Mouse (Mus musculus) cerebellum, adult 9-10 months (tissue): ENCODE data around the gene Foxd2.

Experiments used
- DNase-seq: peaks from one replicate; pipeline ENCODE4 v3.0.0; 2022

Gene Foxd2

DNA sequence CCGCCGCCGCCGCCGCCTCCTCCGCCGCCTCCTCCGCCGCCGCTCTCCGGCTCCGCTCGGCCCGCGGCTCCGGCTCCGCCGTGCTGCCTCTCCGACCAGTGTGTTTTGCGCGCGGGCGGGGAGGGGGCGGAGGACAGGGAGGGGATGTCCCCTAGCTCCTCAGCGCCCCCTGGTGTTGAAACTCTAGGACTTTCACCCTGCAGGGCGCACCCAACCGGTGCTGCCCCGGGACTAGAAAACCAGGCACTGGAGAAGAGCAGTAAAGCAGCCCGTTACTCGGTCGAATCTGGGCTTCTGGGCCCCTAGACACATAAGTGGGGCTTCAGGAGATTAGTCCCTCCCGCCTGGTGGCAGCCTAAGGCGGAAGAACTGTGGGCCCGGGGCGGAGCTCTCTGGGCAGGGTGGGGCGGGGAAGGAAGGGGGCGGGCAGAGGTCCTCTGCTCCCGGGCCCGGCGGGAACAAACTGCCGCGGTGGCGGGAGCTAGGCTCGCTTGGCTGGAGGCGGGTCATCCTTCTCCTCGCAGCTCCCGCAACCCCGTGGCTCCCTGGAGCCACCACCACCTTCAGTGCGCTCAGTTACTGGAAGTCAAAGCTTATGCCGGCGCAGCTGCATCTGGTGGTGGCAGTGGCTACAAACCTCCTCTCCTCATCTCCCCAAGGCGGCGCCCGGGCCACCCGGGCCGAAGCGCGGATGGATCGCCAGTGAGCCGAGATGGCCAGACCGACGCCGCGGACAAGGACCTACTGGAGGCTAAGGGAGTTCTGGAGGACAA is at the start of gene Foxd2:
Gene Foxd2, minus strand, starts transcription at position 45 of the 773 bp plus-strand sequence.
- DNase-seq = peak; percentile 19

DNA sequence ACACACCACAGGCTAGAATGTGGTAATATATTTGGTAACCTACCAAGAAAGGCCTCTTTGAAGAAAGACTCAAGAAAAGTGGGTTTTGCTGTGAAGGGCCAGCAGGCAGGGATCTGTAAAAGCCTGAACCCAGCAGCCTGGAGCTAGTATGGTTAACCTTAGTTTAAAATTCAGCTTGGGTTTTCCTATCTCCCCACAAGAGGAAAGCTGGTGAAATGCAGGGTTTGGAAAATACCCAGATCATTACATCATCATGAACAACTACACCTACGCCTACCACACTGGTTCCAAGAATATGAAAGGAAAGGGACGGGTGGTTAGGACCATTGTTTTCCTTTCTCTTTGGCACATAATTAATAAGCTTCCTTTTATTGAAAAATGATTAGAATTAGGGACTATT is 49.6 kb upstream of the Foxd2 start:
- DNase-seq = no peak

DNA sequence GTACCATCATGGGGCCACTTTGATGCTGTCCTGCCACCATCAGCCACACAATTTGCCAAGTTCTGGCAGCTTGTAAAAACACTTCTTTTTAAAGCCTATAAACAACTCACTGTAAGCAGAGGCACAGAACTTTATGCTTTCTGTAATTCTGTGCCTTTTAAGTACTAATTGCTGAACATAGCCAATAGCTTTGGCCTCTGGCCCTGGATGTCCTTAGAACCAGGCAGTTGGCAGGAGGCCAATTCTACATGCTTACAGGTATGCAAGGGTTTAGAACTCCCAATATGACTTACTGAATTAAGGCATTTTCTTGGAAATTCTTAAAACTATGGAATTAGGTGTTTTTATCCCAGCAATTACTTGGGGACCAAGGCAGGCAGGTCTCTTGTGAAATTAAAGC is 48.7 kb upstream of the Foxd2 start:
- DNase-seq = peak; percentile 10

DNA sequence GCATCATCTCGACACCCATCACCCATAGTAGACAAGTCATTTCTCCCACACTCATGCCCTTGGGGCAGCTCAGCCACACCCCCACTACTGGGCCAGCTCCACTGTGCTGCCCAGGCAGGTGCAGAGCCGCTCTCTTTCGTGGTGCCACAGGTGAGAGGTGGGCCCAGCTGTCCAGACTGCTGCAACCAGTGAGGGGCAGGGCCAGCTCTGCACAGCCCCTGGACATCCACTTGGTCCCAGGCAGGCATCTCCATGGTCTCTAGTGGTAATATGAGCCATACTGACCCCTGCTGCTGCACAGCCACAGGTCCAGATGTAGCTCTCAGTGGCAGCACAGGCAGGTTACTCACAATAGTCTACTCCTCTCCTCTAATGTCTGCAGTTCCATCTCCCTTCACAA is 44.5 kb upstream of the Foxd2 start:
- no peak for DNase-seq

- no peak for DNase-seq
These were observed 39.3 kb upstream of the Foxd2 start for GRCm38 (mm10) chr4:114947852-114948481.

DNA sequence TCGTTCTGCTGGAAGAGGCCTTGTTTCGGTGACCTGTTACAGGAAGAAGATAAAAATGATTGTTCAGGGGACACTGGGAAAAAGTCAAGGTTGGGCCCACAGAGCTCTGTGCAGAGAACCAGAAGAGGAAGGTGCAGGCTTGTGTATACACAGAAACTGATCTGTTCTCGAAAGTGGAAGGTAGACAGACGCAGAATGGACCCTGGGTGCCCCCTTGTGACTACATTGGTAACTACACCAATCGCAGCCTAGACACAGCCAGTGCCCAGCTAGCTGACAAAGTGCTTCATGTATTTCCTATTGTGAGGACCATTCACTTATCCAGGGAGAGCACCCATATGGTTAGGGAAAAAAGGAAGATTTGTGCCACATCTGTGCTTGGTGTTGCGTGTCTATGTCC is 38.7 kb upstream of the Foxd2 start:
- peak; percentile 45 for DNase-seq

GRCm38 (mm10) chr4:114946416-114946815 is 37.7 kb upstream of the Foxd2 start:
- DNase-seq = no peak

GRCm38 (mm10) chr4:114945021-114945420 is 36.3 kb upstream of the Foxd2 start:
- no peak for DNase-seq

DNA sequence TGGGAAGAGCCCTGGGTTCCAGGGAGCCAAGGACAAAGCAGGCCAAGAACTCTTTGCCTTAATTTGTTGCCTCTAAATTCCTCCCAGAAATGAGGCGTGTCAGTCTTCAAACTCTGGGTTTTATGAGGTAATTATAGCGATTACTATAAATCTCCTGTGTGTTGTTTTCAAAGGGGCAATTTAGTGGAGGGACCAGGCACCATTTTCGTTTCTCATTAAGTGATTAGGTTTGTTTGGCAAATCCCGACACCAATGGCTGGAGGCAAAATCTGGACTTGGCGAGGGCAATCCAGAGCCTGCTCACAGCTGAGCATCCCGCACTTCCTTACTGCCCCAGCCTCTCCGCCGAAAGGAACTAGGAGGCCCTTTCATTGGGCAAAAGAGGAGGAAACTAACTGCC is 33.9 kb upstream of the Foxd2 start:
- DNase-seq = no peak

DNA sequence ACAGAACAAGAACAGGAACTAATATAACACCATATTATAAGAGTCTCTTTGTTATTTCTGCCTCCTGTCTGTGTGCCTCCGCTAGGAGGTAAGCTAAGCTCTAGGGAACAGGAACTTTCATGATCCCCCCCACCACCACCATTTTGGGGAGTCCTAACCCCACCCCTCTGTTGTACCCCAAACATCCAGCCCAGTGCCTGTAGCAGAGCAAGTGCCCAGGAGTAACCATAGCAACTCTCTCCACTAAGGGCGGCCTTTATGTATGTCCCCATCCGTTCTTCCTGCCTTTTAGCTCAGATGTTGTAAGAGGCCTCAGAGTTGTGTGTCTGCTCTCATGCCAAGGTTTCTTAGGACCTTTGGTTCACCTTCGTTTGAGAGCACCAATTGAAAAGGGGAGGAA is 33.4 kb upstream of the Foxd2 start:
- no peak for DNase-seq

GRCm38 (mm10) chr4:114941311-114941710 is 32.6 kb upstream of the Foxd2 start:
- DNase-seq = no peak

GRCm38 (mm10) chr4:114938248-114938647 is 29.6 kb upstream of the Foxd2 start:
- DNase-seq = no peak

DNA sequence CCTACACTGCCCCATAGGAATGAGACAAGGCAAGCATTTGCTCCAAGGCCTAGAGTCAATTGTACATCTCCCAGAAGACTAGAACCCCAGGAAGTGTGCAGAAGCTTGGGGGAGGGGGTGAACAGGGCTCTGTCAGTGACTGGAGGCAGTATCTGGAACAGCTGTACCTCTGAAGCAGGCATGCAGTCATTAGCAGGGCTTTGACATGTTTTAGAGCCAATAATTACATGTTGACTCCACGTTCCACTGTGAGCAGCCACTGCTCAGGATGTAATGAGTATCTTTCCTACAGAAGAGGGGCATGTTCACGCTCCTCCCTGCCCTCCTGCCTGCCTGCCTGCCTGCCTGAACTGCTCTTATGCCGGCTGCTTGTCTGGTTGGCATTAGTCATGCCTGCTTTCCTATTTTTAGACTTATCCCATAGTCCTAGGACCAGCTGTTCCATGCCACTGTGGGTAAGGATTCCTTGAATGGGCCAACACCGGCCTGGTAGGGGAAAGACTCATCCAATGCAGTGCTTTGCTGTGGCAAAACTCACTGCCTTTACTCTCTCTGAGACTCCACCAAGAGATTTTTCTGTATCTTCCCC is 28.9 kb upstream of the Foxd2 start:
- DNase-seq = no peak

DNA sequence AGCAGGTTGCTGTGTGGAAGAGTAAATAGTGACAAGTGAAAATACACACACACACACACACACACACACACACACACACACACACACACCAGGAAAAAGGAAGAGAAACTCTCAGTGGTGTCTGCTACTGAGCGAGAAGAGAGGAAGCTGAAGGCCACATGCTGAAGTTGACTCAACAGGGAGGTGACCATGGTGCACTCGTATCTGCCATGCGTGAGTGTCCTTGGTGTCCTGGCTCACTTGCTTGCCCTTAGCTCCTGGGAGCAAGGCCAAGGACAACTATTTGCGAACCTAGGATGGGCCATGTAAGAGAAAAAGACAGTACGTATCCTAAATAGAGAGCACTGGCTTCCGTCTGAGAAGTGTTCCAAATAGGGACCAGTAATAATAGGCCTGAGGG is 25.5 kb upstream of the Foxd2 start:
- DNase-seq = no peak

- no peak for DNase-seq
These were observed 24.1 kb upstream of the Foxd2 start for GRCm38 (mm10) chr4:114932747-114933146.

GRCm38 (mm10) chr4:114929155-114929554 is 20.5 kb upstream of the Foxd2 start:
- no peak for DNase-seq

- DNase-seq = no peak
These were observed 17.2 kb upstream of the Foxd2 start, which contains the start of gene Foxe3 for GRCm38 (mm10) chr4:114925917-114926312. TSS of gene Foxe3 (minus strand) at chr4:114926013.

DNA sequence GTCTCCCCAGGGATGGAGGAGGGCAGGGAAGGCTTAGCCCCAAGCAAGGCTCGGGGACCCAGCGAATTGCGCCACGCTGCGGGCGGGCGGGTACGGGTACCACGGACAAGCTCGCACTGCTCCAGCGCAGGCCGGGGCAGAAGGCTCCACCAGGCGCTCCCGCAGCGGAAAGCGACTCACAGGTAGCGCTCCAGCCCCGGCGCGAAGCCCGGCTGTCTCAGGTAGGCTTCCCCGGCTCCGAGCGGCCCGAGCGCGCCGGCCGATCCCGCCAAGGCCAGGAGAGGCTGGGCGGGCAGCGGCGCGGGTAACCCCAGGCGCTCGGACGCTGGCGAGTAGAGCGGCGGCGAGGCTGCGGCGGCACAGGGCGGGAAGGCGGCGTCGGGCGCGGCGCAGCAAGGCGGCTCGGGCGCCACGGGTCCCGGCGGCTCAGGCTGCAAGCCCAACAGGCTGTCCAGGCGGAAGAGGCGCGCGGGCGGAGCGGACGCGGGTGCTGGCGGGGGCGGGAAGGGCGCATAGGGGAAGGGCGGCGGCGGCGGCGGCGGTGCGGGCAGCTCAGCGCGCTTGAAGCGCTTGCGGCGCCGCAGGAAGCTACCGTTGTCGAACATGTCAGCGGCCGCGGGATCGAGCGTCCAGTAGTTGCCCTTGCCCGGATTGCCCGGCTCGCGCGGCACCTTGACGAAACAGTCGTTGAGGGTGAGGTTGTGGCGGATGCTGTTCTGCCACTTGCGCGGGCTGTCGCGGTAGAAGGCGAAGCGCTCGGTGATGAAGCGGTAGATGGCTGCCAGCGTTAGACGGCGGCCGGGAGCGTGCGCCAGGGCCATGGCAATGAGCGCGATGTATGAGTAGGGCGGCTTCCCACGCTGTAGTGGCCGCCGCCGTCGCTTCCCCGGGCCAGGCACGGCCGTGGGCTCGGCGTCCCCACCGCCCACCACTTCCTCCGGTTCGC is 16.6 kb upstream of the Foxd2 start:
- no peak for DNase-seq

GRCm38 (mm10) chr4:114917091-114917490 is 8.4 kb upstream of the Foxd2 start:
- no peak for DNase-seq

DNA sequence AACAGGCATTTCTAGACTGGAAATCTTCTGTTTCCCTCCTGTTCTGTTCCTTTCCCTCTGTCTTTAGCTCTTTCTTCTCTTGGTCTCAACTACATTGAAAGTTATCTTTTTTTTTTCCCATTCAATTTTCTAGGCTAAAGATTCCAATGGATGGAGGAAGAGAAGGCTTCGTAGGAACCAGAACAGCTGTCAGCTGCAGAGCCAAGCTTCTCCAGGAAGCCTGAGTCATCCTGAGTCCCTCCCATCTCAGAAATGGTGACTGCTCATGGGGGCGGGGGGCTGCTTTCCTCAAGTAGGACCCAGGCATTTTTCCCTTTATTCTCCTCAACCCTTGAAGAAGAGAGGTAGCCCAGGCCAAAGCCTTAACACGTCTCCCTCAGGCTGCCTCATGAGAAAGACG is 7.4 kb upstream of the Foxd2 start:
- DNase-seq = no peak

DNA sequence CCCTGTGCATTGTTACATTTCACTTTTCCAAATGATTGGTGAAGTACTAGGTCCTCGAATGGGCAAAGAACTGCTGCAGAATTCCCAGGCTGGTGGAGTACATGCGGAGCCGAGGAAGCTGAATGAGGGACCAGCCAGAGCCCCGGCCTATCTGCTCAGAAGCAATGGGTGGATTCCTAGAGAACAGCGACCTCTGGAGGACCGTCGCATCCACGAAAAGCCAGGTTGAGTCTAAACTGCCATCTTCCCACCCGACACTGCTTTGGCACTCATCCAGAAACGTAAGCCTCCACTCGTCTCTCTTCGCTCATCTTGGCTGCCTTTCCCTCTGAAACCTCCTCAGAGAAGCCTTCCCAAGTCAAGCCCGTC is 4.9 kb upstream of the Foxd2 start:
- peak; percentile 7 for DNase-seq

DNA sequence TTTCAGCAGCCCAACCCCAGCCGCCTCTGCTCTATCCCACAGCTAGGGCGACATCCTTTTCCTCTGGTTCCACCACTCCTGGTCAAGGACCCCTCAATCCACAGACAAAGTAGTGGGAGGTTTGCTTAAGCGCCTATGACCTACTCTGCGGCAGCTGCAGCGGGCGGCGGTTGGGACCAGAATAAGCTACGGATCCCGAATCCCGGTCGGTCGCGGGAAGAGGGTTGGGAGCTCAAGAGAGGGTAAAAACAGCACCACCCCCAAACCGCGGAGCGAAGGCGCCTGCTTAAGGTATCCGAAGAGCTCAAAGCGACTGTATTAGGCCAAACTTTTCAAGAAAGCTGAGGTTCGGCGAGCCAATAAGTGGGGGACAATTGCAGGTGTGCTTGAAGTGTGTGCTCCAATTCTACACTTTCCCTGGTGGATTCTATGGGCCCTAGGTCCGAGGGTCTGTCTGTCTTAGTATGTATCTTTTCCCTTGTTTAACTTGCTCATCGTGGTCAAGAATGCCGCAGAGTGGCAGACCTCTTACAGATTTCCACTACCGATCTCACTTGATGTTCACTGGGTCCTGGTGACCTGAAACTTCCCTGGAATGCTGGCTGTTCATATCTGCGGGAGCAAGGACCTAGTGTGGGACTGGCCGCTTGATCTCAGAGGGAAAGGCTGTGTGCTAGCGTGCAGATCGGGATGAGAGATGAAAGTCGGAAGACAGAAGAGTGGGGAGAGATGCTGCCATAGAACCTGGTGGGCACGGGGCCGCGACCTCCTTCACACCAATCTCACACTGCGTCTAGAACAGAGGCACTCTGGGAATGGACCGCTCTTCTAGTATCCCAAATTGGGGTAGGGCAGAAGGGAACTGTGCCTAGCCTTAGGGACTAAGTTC is 4.3 kb upstream of the Foxd2 start:
- no peak for DNase-seq
